Mouse (Mus musculus) thymus, postnatal 4 days (tissue): ENCODE results near the gene Slc22a17.

Experiments
- DNase-seq: peaks from one replicate; pipeline ENCODE4 v3.0.0; 2021

The Slc22a17 gene

GRCm38 (mm10) chr14:54938431-54939219 lies 25.7 kb upstream of the Slc22a17 start:
- no peak for DNase-seq

GRCm38 (mm10) chr14:54937361-54938182 lies 24.6 kb upstream of the Slc22a17 start:
- DNase-seq, result no peak

GRCm38 (mm10) chr14:54936831-54937160 lies 23.9 kb upstream of the Slc22a17 start:
- no peak for DNase-seq

GRCm38 (mm10) chr14:54935904-54936830 lies 23.2 kb upstream of the Slc22a17 start, which contains the start of gene Cmtm5:
Gene Cmtm5 (plus strand): TSS chr14:54936261.
- no peak for DNase-seq

- DNase-seq, result no peak
Measured at GRCm38 (mm10) chr14:54932645-54933150, 19.8 kb upstream of the Slc22a17 start, which contains the start of gene Il25. Gene Il25 (plus strand): TSS chr14:54932695.

- no peak for DNase-seq
Measured at GRCm38 (mm10) chr14:54930431-54930830, 17.5 kb upstream of the Slc22a17 start.

- no peak for DNase-seq
Measured at GRCm38 (mm10) chr14:54929801-54930200, 16.9 kb upstream of the Slc22a17 start.

- DNase-seq, result no peak
Measured at GRCm38 (mm10) chr14:54927296-54927695, 14.4 kb upstream of the Slc22a17 start.

GRCm38 (mm10) chr14:54926401-54927158 lies 13.6 kb upstream of the Slc22a17 start:
- peak; percentile 23 for DNase-seq

- no peak for DNase-seq
Measured at GRCm38 (mm10) chr14:54925349-54926342, 12.7 kb upstream of the Slc22a17 start, which contains the start of gene Efs. Gene Efs (minus strand): TSS chr14:54926126.

- no peak for DNase-seq
Measured at GRCm38 (mm10) chr14:54924641-54925348, 11.9 kb upstream of the Slc22a17 start.

GRCm38 (mm10) chr14:54920076-54920685 lies 7.2 kb upstream of the Slc22a17 start:
- DNase-seq, result no peak

GRCm38 (mm10) chr14:54913343-54913742 lies 411 bp upstream of the Slc22a17 start:
- DNase-seq, result no peak

GRCm38 (mm10) chr14:54912109-54912850 lies 652 bp downstream of the Slc22a17 start:
- DNase-seq, result peak; percentile 47

- DNase-seq, result no peak
Measured at GRCm38 (mm10) chr14:54908682-54909081, 4.2 kb downstream of the Slc22a17 start.

GRCm38 (mm10) chr14:54903641-54904040 lies 9.3 kb downstream of the Slc22a17 start:
- DNase-seq, result no peak

- peak; percentile 63 for DNase-seq
Measured at GRCm38 (mm10) chr14:54900383-54900782, 12.5 kb downstream of the Slc22a17 start.

- DNase-seq, result no peak
Measured at GRCm38 (mm10) chr14:54897445-54897844, 15.5 kb downstream of the Slc22a17 start.
